Mouse (Mus musculus) lung, postnatal 0 days (tissue): ENCODE data around the gene Adgrg7. TPM values are rescaled to one million over a fixed set of nuclear protein-coding genes. Genes with fewer than 3 reads are reported as not detected.

Experiments
- ATAC-seq: fragments of 200-750 bp; cut with Nextera tagmentation; 2 replicates; pipeline ENCODE4 v1.8.0; 2017; ENCODE audit warnings: moderate library complexity
- DNase-seq: peaks from one replicate; pipeline ENCODE4 v3.0.0-alpha.2; 2016; ENCODE audit warnings: low spot score
- H3K27ac ChIP-seq: fragments of 300-500 bp; sonication (generic); 2 replicates; pipeline ENCODE4 v1.5.1; 2014; ENCODE audit warnings: antibody characterized with exemption, mild to moderate bottlenecking, low read length, mixed read lengths
- H3K27me3 ChIP-seq: fragments of 300-500 bp; sonication (generic); replicated peaks from 2 replicates; pipeline ENCODE4 v1.6.1; 2014; ENCODE audit warnings: low read length, mixed read lengths; ENCODE audit not compliant: insufficient read depth
- H3K36me3 ChIP-seq: fragments of 300-500 bp; sonication (generic); 2 replicates; pipeline ENCODE4 v1.6.1; 2014; ENCODE audit warnings: low read length, mixed read lengths; ENCODE audit not compliant: insufficient read depth
- H3K4me1 ChIP-seq: fragments of 300-500 bp; sonication (generic); 2 replicates; pipeline ENCODE4 v1.6.1; 2014; ENCODE audit warnings: antibody characterized with exemption, low read depth, low read length, mixed read lengths; ENCODE audit not compliant: insufficient read depth
- H3K4me2 ChIP-seq: fragments of 300-500 bp; sonication (generic); replicated peaks from 2 replicates; pipeline ENCODE4 v1.6.1; 2014; ENCODE audit warnings: low read depth, mild to moderate bottlenecking, low read length, moderate library complexity, mixed read lengths
- H3K4me3 ChIP-seq: fragments of 300-500 bp; sonication (generic); 2 replicates; pipeline ENCODE4 v1.5.1; 2014; ENCODE audit warnings: low read depth, low read length
- H3K9ac ChIP-seq: fragments of 300-500 bp; sonication (generic); replicated peaks from 2 replicates; pipeline ENCODE4 v1.6.1; 2014; ENCODE audit warnings: low read depth, mild to moderate bottlenecking
- H3K9me3 ChIP-seq: fragments of 300-500 bp; sonication (generic); 2 replicates; pipeline ENCODE4 v1.6.1; 2016; ENCODE audit warnings: low read length, mixed read lengths
- CTCF ChIP-seq: IDR thresholded peaks from 2 replicates; pipeline ENCODE4 v1.5.1; 2016; ENCODE audit warnings: antibody characterized with exemption, mild to moderate bottlenecking
- EP300 ChIP-seq: IDR thresholded peaks from 2 replicates; pipeline ENCODE4 v1.6.1; 2016; ENCODE audit warnings: antibody characterized with exemption, mild to moderate bottlenecking, control low read depth
- WGBS: fragments of 180-500 bp; shearing (Covaris S2); extraction: QIAGEN DNeasy Blood & Tissue Kit; methylation state at CpG from one replicate; pipeline ENCODE4 v1.1.7; 2014; 5-methylcytosine and 5-hydroxymethylcytosine counted together
- polyA plus RNA-seq: library from polyadenylated mRNA; unstranded; fragments of >200 nt; fragmentation: Nextera tagmentation; extraction: Ambion mirVana; gene quantifications from 2 replicates; pipeline ENCODE4 v1.2.1, GENCODE M21; 2015

The Adgrg7 gene
- polyA plus RNA-seq, 1 experiment from 2014 or later = not detected

- Histone ChIP-seq H3K27me3 (no peaks in the 10 kb centered on the region), H3K9me3 (no peaks in the 10 kb centered on the region), H3K4me1 (no peaks in the 10 kb centered on the region), H3K9ac (no peak overlapping the region), H3K36me3 (peaks cover 17% of the 10 kb centered on the region), H3K4me2 (no peak overlapping the region), H3K27ac (no peak overlapping the region), H3K4me3 (no peak overlapping the region)
- DNase-seq = no peak
- 83% methylated on average over 7 of the region's 7 CpGs for WGBS
- ATAC-seq = no peak
- no peak for TF ChIP-seq EP300
- TF ChIP-seq CTCF = no peak
Measured at GRCm38 (mm10) chr16:56690715-56691114, 104.9 kb downstream of the Adgrg7 start.

GRCm38 (mm10) chr16:56686747-56687146 is 108.9 kb downstream of the Adgrg7 start:
- DNase-seq (no peak), ATAC-seq (no peak)
- Histone ChIP-seq H3K9me3 (no peaks in the 10 kb centered on the region), H3K27me3 (no peaks in the 10 kb centered on the region), H3K4me1 (no peaks in the 10 kb centered on the region), H3K9ac (no peak overlapping the region), H3K36me3 (peaks cover 9% of the 10 kb centered on the region), H3K4me2 (no peak overlapping the region), H3K4me3 (no peak overlapping the region), H3K27ac (no peak overlapping the region)
- WGBS = 94% methylated on average over 5 of the region's 5 CpGs
- TF ChIP-seq CTCF (no peak), EP300 (no peak)

- no peaks in the 10 kb centered on the region for H3K9me3 ChIP-seq
- ATAC-seq = peak; percentile 71
Measured at GRCm38 (mm10) chr16:56681010-56681645, 114.5 kb downstream of the Adgrg7 start.

GRCm38 (mm10) chr16:56677146-56677545 is 118.5 kb downstream of the Adgrg7 start:
- Histone ChIP-seq H3K27me3 (no peaks in the 10 kb centered on the region), H3K9ac (no peak overlapping the region), H3K4me1 (no peaks in the 10 kb centered on the region), H3K27ac (no peak overlapping the region), H3K9me3 (no peaks in the 10 kb centered on the region), H3K36me3 (no peaks in the 10 kb centered on the region), H3K4me2 (no peak overlapping the region), H3K4me3 (no peak overlapping the region)
- WGBS = 48% methylated on average over 4 of the region's 4 CpGs
- DNase-seq = peak; percentile 55
- peak; percentile 52 for ATAC-seq
- peak; percentile 70 for TF ChIP-seq CTCF
- TF ChIP-seq EP300 = no peak

More at GRCm38 (mm10) chr16:56681010-56681645, 114.5 kb downstream of the Adgrg7 start:
- Histone ChIP-seq H3K27ac (no peak overlapping the region), H3K36me3 (no peaks in the 10 kb centered on the region; the same call in 1 of the 2 replicates), H3K4me2 (no peak overlapping the region), H3K27me3 (no peaks in the 10 kb centered on the region), H3K9ac (no peak overlapping the region), H3K4me1 (no peaks in the 10 kb centered on the region), H3K4me3 (no peak overlapping the region)
- peak; percentile 43 for DNase-seq
- no peak for TF ChIP-seq CTCF
- TF ChIP-seq EP300 = no peak
- WGBS = 60% methylated on average over 8 of the region's 8 CpGs

Other genes with a start within 250 kb of the Adgrg7 start
- 74.1 and 74.3 TPM in 2 replicates for gene Tfg, start 78.4 kb downstream of the Adgrg7 start, polyA plus RNA-seq
- 21.9 and 26.7 TPM in 2 replicates for gene Tmem45a, start 90.3 kb upstream of the Adgrg7 start, polyA plus RNA-seq
- gene Lnp1, start 132.2 kb upstream of the Adgrg7 start, polyA plus RNA-seq = not detected in 2 replicates